Mouse (Mus musculus) cerebellum, adult 2 months (tissue): ENCODE measurements at regions not wholly inside any gene's neighbourhood (a gene's known extent, or its start where the extent isn't known, plus 50 kb on each side); places are given as distances from the start of the nearest gene placed in this dataset.

Source experiments
- CTCF ChIP-seq: fragments of 200-500 bp; IDR thresholded peaks from 2 replicates; pipeline ENCODE4 v1.5.1; 2011; ENCODE audit warnings: low read depth, mild to moderate bottlenecking, control low read depth, low read length, moderate library complexity, borderline replicate concordance; ENCODE audit not compliant: insufficient read depth
- POLR2A ChIP-seq: fragments of 200-500 bp; IDR thresholded peaks from 2 replicates; pipeline ENCODE4 v1.6.1; 2011; ENCODE audit warnings: low read length, control low read depth, borderline replicate concordance; ENCODE audit not compliant: insufficient read depth

GRCm38 (mm10) chr8:100942680-100943427 is 1526.6 kb upstream of the Cdh8 start:
- TF ChIP-seq CTCF (peak; percentile 21; the same call in 1 of the 2 replicates), POLR2A (no peak)
